27 mouse cellular contexts compared by ENCODE assay signal in the genomic region with DNA sequence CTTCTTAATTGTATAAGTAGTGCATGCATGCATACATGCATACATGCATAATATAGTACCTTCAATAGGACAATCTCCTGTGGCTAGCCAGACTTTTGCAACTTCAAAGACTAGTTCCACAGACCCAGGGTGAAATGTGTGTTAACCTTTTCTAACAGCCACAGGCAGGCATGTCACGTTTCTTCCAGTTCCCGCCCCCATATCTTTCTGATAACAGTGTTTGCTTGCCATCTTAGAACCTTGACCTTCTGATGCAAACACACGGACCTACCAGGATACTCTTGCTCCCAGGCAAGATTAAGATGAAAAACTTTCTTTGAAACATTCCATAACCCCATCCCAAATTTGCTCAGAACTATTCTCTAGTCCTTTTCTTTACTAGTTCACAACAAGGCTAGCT.
DNase-seq lines count a peak whose midpoint lies in the region; ATAC-seq and TF ChIP-seq lines count a peak whose summit lies in the region.
"Had no signal": no experiment of that assay in that cellular context is flagged by ENCODE, and none has a peak within 500 bp of the region (broad histone marks: within the 10 kb centered on the region; RNA-seq: fewer than 3 reads in every experiment).

No protein-coding gene starts in this region.

- H3K27ac ChIP-seq in lung, embryonic 15.5 days: 0 out of 2 replicates have a peak overlapping the region, but pooled peaks have one; percentile 1
- no peak overlapping the region for H3K27ac ChIP-seq in intestine, postnatal 0 days (ENCODE audit: low read depth, low read length)
- peak overlapping the region; percentile 51 for H3K27ac ChIP-seq in liver, embryonic 15.5 days (replicated peaks)
- H3K27ac ChIP-seq in stomach, postnatal 0 days (replicated peaks): no peak overlapping the region
- H3K27ac ChIP-seq: embryonic facial prominence, embryonic 12.5 days; forebrain, embryonic 13.5 days; heart, adult 2 months; hindbrain, embryonic 12.5 days; limb, embryonic 12.5 days; neural tube, embryonic 12.5 days had no signal

- H3K4me2 ChIP-seq in lung, embryonic 15.5 days: no peak overlapping the region
- no peak overlapping the region for H3K4me2 ChIP-seq in intestine, postnatal 0 days (replicated peaks; ENCODE audit: low read depth)
- H3K4me2 ChIP-seq in liver, embryonic 15.5 days: no peak overlapping the region
- no peak overlapping the region for H3K4me2 ChIP-seq in stomach, postnatal 0 days (replicated peaks; ENCODE audit: low read depth)
- H3K4me2 ChIP-seq: embryonic facial prominence, embryonic 12.5 days; forebrain, embryonic 13.5 days; hindbrain, embryonic 12.5 days; limb, embryonic 12.5 days; neural tube, embryonic 12.5 days had no signal

- no peak overlapping the region for H3K9ac ChIP-seq in lung, embryonic 15.5 days
- no peak overlapping the region for H3K9ac ChIP-seq in intestine, postnatal 0 days (ENCODE audit: low read depth, low read length)
- H3K9ac ChIP-seq in liver, embryonic 15.5 days: no peak overlapping the region
- no peak overlapping the region for H3K9ac ChIP-seq in stomach, postnatal 0 days (ENCODE audit: low read length)
- H3K9ac ChIP-seq: embryonic facial prominence, embryonic 12.5 days; forebrain, embryonic 13.5 days; hindbrain, embryonic 12.5 days; limb, embryonic 12.5 days; neural tube, embryonic 12.5 days had no signal

- no peaks in the 10 kb centered on the region for H3K36me3 ChIP-seq in lung, embryonic 15.5 days
- no peaks in the 10 kb centered on the region for H3K36me3 ChIP-seq in intestine, postnatal 0 days (ENCODE audit: control insufficient read depth, insufficient read depth)
- no peaks in the 10 kb centered on the region for H3K36me3 ChIP-seq in liver, embryonic 15.5 days (replicated peaks)
- H3K36me3 ChIP-seq in stomach, postnatal 0 days (ENCODE audit: control insufficient read depth, insufficient read depth, low read length): no peaks in the 10 kb centered on the region
- H3K36me3 ChIP-seq: embryonic facial prominence, embryonic 12.5 days; hindbrain, embryonic 12.5 days; limb, embryonic 12.5 days; neural tube, embryonic 12.5 days had no signal

- H3K9me3 ChIP-seq in lung, embryonic 15.5 days: no peaks in the 10 kb centered on the region
- no peaks in the 10 kb centered on the region for H3K9me3 ChIP-seq in intestine, postnatal 0 days (ENCODE audit: control insufficient read depth)
- H3K9me3 ChIP-seq in liver, embryonic 15.5 days (replicated peaks): no peaks in the 10 kb centered on the region
- no peaks in the 10 kb centered on the region for H3K9me3 ChIP-seq in stomach, postnatal 0 days (ENCODE audit: control insufficient read depth, low read length)
- H3K9me3 ChIP-seq: embryonic facial prominence, embryonic 12.5 days; forebrain, embryonic 13.5 days; G1E; hindbrain, embryonic 12.5 days; limb, embryonic 12.5 days; neural tube, embryonic 12.5 days had no signal

- no peak for DNase-seq in lung, postnatal 4 days
- peak; percentile 39 for DNase-seq in stomach, postnatal 0 days (ENCODE audit: low spot score)
- no peak for DNase-seq in gastrocnemius, adult 18-20 months (ENCODE audit: low spot score)
- DNase-seq in cerebellum, postnatal 4 days (ENCODE audit: low spot score in 2 of 2): no peak
- DNase-seq: B cell, adult 2 months; cerebellum, adult 11-12 months; cerebellum, postnatal 14 days; gastrocnemius, postnatal 14 days; heart, adult 2 months; kidney, postnatal 36 days; lung, postnatal 36 days; midbrain, embryonic 14.5 days; right cerebral cortex, postnatal 25 days; spleen, adult 18-20 months; thymus, adult 2 months; thymus, postnatal 4 days had no signal

- no peak for TF ChIP-seq CTCF in intestine, postnatal 0 days (IDR thresholded peaks at IDR 0.05; ENCODE audit: low read depth)
- TF ChIP-seq CTCF in stomach, postnatal 0 days (IDR thresholded peaks at IDR 0.05; ENCODE audit: low read depth): no peak

- no peaks in the 10 kb centered on the region for H3K27me3 ChIP-seq in lung, embryonic 15.5 days
- H3K27me3 ChIP-seq in intestine, postnatal 0 days (replicated peaks; ENCODE audit: control insufficient read depth, insufficient read depth, low read length): no peaks in the 10 kb centered on the region
- no peaks in the 10 kb centered on the region for H3K27me3 ChIP-seq in liver, embryonic 15.5 days
- no peaks in the 10 kb centered on the region for H3K27me3 ChIP-seq in stomach, postnatal 0 days (ENCODE audit: control insufficient read depth, insufficient read depth, low read length)
- H3K27me3 ChIP-seq: CH12.LX; embryonic facial prominence, embryonic 12.5 days; forebrain, embryonic 13.5 days; hindbrain, embryonic 12.5 days; limb, embryonic 12.5 days; neural tube, embryonic 12.5 days; Patski had no signal

- TF ChIP-seq EP300 in stomach, postnatal 0 days (optimal IDR thresholded peaks at IDR 0.05): no peak

- H3K4me3 ChIP-seq in lung, embryonic 15.5 days: no peak overlapping the region
- H3K4me3 ChIP-seq in intestine, postnatal 0 days (ENCODE audit: low read depth, low read length): no peak overlapping the region
- no peak overlapping the region for H3K4me3 ChIP-seq in liver, embryonic 15.5 days (replicated peaks)
- no peak overlapping the region for H3K4me3 ChIP-seq in stomach, postnatal 0 days (ENCODE audit: low read depth, low read length)
- H3K4me3 ChIP-seq: embryonic facial prominence, embryonic 12.5 days; forebrain, embryonic 13.5 days; heart, adult 2 months; hindbrain, embryonic 12.5 days; limb, embryonic 12.5 days; neural tube, embryonic 12.5 days had no signal

- no peak for ATAC-seq in lung, embryonic 15.5 days (ENCODE audit: borderline replicate concordance, extremely low read depth, low FRiP score, low TSS enrichment)
- peak; percentile 69; the same call in 1 of the 2 replicates for ATAC-seq in intestine, postnatal 0 days
- ATAC-seq in liver, embryonic 15.5 days (ENCODE audit: insufficient read depth): peak; percentile 51; the same call in 1 of the 2 replicates
- ATAC-seq in stomach, postnatal 0 days (ENCODE audit: low FRiP score, low TSS enrichment): peak; percentile 47; the same call in 1 of the 2 replicates
- ATAC-seq: forebrain, embryonic 13.5 days; Patski had no signal

- H3K4me1 ChIP-seq in lung, embryonic 15.5 days: peaks cover 15% of the 10 kb centered on the region
- peaks cover 9% of the 10 kb centered on the region; the same call in 1 of the 2 replicates for H3K4me1 ChIP-seq in intestine, postnatal 0 days (replicated peaks; ENCODE audit: control insufficient read depth, insufficient read depth, low read length)
- peaks cover 35% of the 10 kb centered on the region for H3K4me1 ChIP-seq in liver, embryonic 15.5 days (replicated peaks)
- no peaks in the 10 kb centered on the region for H3K4me1 ChIP-seq in stomach, postnatal 0 days (replicated peaks; ENCODE audit: control insufficient read depth, insufficient read depth)
- H3K4me1 ChIP-seq: forebrain, embryonic 13.5 days; neural tube, embryonic 12.5 days had no signal

- WGBS in lung, embryonic 15.5 days: 27% methylated on average over 3 of the region's 3 CpGs
- 22% methylated on average over 3 of the region's 3 CpGs for WGBS in intestine, postnatal 0 days
- WGBS in liver, embryonic 15.5 days (ENCODE audit: insufficient replicate concordance): 21% methylated on average over 3 of the region's 3 CpGs
- 31% methylated on average over 3 of the region's 3 CpGs for WGBS in stomach, postnatal 0 days

Comparison
In these comparisons a context has a peak if more than half of its experiments do, and no peak if none do; other contexts are left out.
1. H3K27ac ChIP-seq: peak in lung, embryonic 15.5 days (single experiment) and liver, embryonic 15.5 days (single experiment); none in intestine, postnatal 0 days (single experiment) and stomach, postnatal 0 days (single experiment).